Comparison of ENCODE assay signal across 21 mouse cellular contexts in genomic region chr14:24767964-24768363, GRCm38 (mm10).
DNase-seq lines count a peak whose midpoint lies in the region; ATAC-seq and TF ChIP-seq lines count a peak whose summit lies in the region.
"Had no signal": no experiment of that assay in that cellular context is flagged by ENCODE, and none has a peak within 500 bp of the region (broad histone marks: within the 10 kb centered on the region; RNA-seq: fewer than 3 reads in every experiment).

No protein-coding gene starts in this region.

- no peak overlapping the region for H3K4me3 ChIP-seq in embryonic facial prominence, embryonic 10.5 days
- no peak overlapping the region for H3K4me3 ChIP-seq in embryonic facial prominence, embryonic 13.5 days
- no peak overlapping the region for H3K4me3 ChIP-seq in limb, embryonic 14.5 days (replicated peaks; ENCODE audit: low read length)
- H3K4me3 ChIP-seq: forebrain, embryonic 12.5 days; hindbrain, embryonic 13.5 days; lung, embryonic 15.5 days had no signal

- H3K4me1 ChIP-seq in embryonic facial prominence, embryonic 10.5 days, result peaks cover 60% of the 10 kb centered on the region
- H3K4me1 ChIP-seq in embryonic facial prominence, embryonic 13.5 days, result peaks cover 53% of the 10 kb centered on the region
- H3K4me1 ChIP-seq in limb, embryonic 14.5 days (ENCODE audit: control insufficient read depth, insufficient read depth, low read length), result peaks cover 36% of the 10 kb centered on the region

- no peak overlapping the region for H3K4me2 ChIP-seq in embryonic facial prominence, embryonic 13.5 days
- no peak overlapping the region for H3K4me2 ChIP-seq in limb, embryonic 14.5 days (replicated peaks; ENCODE audit: low read depth, low read length, severe bottlenecking)
- H3K4me2 ChIP-seq: forebrain, embryonic 12.5 days; heart, embryonic 11.5 days; hindbrain, embryonic 13.5 days; lung, embryonic 15.5 days had no signal

- H3K36me3 ChIP-seq in embryonic facial prominence, embryonic 10.5 days (replicated peaks), result no peaks in the 10 kb centered on the region
- H3K36me3 ChIP-seq in embryonic facial prominence, embryonic 13.5 days, result no peaks in the 10 kb centered on the region
- H3K36me3 ChIP-seq in limb, embryonic 14.5 days (ENCODE audit: control insufficient read depth, insufficient read depth, low read length), result no peaks in the 10 kb centered on the region
- H3K36me3 ChIP-seq: forebrain, embryonic 12.5 days; hindbrain, embryonic 13.5 days; lung, embryonic 15.5 days had no signal

- intact Hi-C loops in left cerebral cortex, postnatal 14 days (cut with DNase I), result loop anchor here (10.0 kb wide), 1 partner anchor 263 kb away; no protein-coding TSS in a partner anchor

- H3K9me3 ChIP-seq in embryonic facial prominence, embryonic 10.5 days, result no peaks in the 10 kb centered on the region
- H3K9me3 ChIP-seq in embryonic facial prominence, embryonic 13.5 days, result no peaks in the 10 kb centered on the region
- H3K9me3 ChIP-seq in limb, embryonic 14.5 days (ENCODE audit: control insufficient read depth, low read length), result no peaks in the 10 kb centered on the region
- H3K9me3 ChIP-seq: forebrain, embryonic 12.5 days; hindbrain, embryonic 13.5 days; lung, embryonic 15.5 days had no signal

- WGBS in embryonic facial prominence, embryonic 10.5 days, result 82% methylated on average over 5 of the region's 5 CpGs
- 65% methylated on average over 5 of the region's 5 CpGs for WGBS in embryonic facial prominence, embryonic 13.5 days
- 35% methylated on average over 5 of the region's 5 CpGs for WGBS in limb, embryonic 14.5 days

- peak overlapping the region; percentile 19 for H3K27ac ChIP-seq in embryonic facial prominence, embryonic 10.5 days (replicated peaks)
- peak overlapping the region; percentile 73 for H3K27ac ChIP-seq in embryonic facial prominence, embryonic 13.5 days
- peak overlapping the region; percentile 81 for H3K27ac ChIP-seq in limb, embryonic 14.5 days (replicated peaks; ENCODE audit: low read depth, low read length)
- H3K27ac ChIP-seq: forebrain, embryonic 12.5 days; hindbrain, embryonic 13.5 days; liver, embryonic 14.5 days; lung, embryonic 15.5 days; stomach, postnatal 0 days had no signal

- peak; percentile 38 to 64 for DNase-seq in left cerebral cortex, adult 9 months (ENCODE audit: low spot score in 2 of 2)
- DNase-seq in left cerebral cortex, postnatal 14 days (ENCODE audit: low spot score in 2 of 2), result no peak
- DNase-seq in embryonic facial prominence, embryonic 10.5 days (ENCODE audit: low spot score), result no peak
- DNase-seq in limb, embryonic 14.5 days (ENCODE audit: low spot score), result no peak
- no peak for DNase-seq in cerebellum, postnatal 10 days
- DNase-seq in testis, postnatal 10 days (ENCODE audit: low spot score), result no peak
- DNase-seq: adrenal gland, adult 2 months; cerebellum, adult 9-11 months; heart, postnatal 10 days; kidney, adult 9 months; kidney, postnatal 36 days; lung, postnatal 4 days; thymus, postnatal 14 days had no signal

- no peak overlapping the region for H3K9ac ChIP-seq in embryonic facial prominence, embryonic 13.5 days
- H3K9ac ChIP-seq in limb, embryonic 14.5 days (ENCODE audit: low read depth, low read length, severe bottlenecking), result no peak overlapping the region
- H3K9ac ChIP-seq: forebrain, embryonic 12.5 days; hindbrain, embryonic 13.5 days; liver, embryonic 14.5 days; lung, embryonic 15.5 days had no signal

- TF ChIP-seq POLR2A in limb, embryonic 14.5 days (IDR thresholded peaks at IDR 0.05; ENCODE audit: borderline replicate concordance, extremely low read depth, insufficient read depth, insufficient read length), result no peak

- no peaks in the 10 kb centered on the region for H3K27me3 ChIP-seq in embryonic facial prominence, embryonic 10.5 days (replicated peaks; ENCODE audit: low read depth, poor library complexity, severe bottlenecking)
- no peaks in the 10 kb centered on the region for H3K27me3 ChIP-seq in embryonic facial prominence, embryonic 13.5 days
- H3K27me3 ChIP-seq in limb, embryonic 14.5 days (ENCODE audit: control insufficient read depth, insufficient read depth, low read length), result no peaks in the 10 kb centered on the region
- H3K27me3 ChIP-seq: forebrain, embryonic 12.5 days; hindbrain, embryonic 13.5 days; lung, embryonic 15.5 days had no signal

- no peak for ATAC-seq in embryonic facial prominence, embryonic 13.5 days (ENCODE audit: insufficient number of reproducible peaks, insufficient read depth, low FRiP score, low TSS enrichment, low read depth)
- ATAC-seq in limb, embryonic 14.5 days (ENCODE audit: low FRiP score, low read depth), result no peak
- ATAC-seq: inflammation-experienced regulatory T-cells, adult 6 months had no signal

Comparison
In these comparisons a context has a peak if more than half of its experiments do, and no peak if none do; other contexts are left out.
1. DNase-seq: peak in left cerebral cortex, adult 9 months (2 of 2); none in left cerebral cortex, postnatal 14 days (0 of 2), embryonic facial prominence, embryonic 10.5 days (single experiment), limb, embryonic 14.5 days (single experiment), cerebellum, postnatal 10 days (0 of 2) and testis, postnatal 10 days (single experiment).
2. H3K27ac ChIP-seq: peak in every context shown above with its lines; median percentile 81 in limb, embryonic 14.5 days; 73 in embryonic facial prominence, embryonic 13.5 days; 19 in embryonic facial prominence, embryonic 10.5 days.